Mouse (Mus musculus) liver, embryonic 11.5 days (tissue): ENCODE measurements around the gene Vps33b. TPM values are rescaled to one million over a fixed set of nuclear protein-coding genes. Genes with fewer than 3 reads are reported as not detected.

Source experiments
- ATAC-seq: fragments of 200-750 bp; cut with Nextera tagmentation; replicated peaks from 2 replicates; pipeline ENCODE4 v1.8.0; 2017; ENCODE audit warnings: moderate number of reproducible peaks, mild to moderate bottlenecking, moderate TSS enrichment, moderate library complexity; ENCODE audit not compliant: low FRiP score
- DNase-seq: peaks from one replicate; pipeline ENCODE4 v3.0.0-alpha.2; 2017; ENCODE audit warnings: low spot score
- H3K27ac ChIP-seq: fragments of 300-500 bp; sonication (generic); 2 replicates; pipeline ENCODE4 v1.5.1; 2014; ENCODE audit warnings: mild to moderate bottlenecking, low read depth, low read length, control low read depth
- H3K27me3 ChIP-seq: fragments of 300-500 bp; sonication (generic); replicated peaks from 2 replicates; pipeline ENCODE4 v1.6.1; 2014; ENCODE audit warnings: low read length, mixed read lengths; ENCODE audit not compliant: control insufficient read depth, insufficient read depth
- H3K36me3 ChIP-seq: fragments of 300-500 bp; sonication (generic); 2 replicates; pipeline ENCODE4 v1.6.1; 2014; ENCODE audit warnings: mild to moderate bottlenecking, low read length, moderate library complexity, mixed read lengths; ENCODE audit not compliant: control insufficient read depth, insufficient read depth
- H3K4me1 ChIP-seq: fragments of 300-500 bp; sonication (generic); replicated peaks from 2 replicates; pipeline ENCODE4 v1.6.1; 2014; ENCODE audit warnings: low read length, mixed read lengths; ENCODE audit not compliant: control insufficient read depth, insufficient read depth
- H3K4me2 ChIP-seq: fragments of 300-500 bp; sonication (generic); 2 replicates; pipeline ENCODE4 v1.6.1; 2014; ENCODE audit warnings: mild to moderate bottlenecking, control low read depth, moderate library complexity
- H3K4me3 ChIP-seq: fragments of 300-500 bp; sonication (generic); 2 replicates; pipeline ENCODE4 v1.5.1; 2014; ENCODE audit warnings: low read depth, low read length, control low read depth
- H3K9ac ChIP-seq: fragments of 300-500 bp; sonication (generic); 2 replicates; pipeline ENCODE4 v1.6.1; 2014; ENCODE audit warnings: low read depth, low read length, control low read depth
- H3K9me3 ChIP-seq: fragments of 300-500 bp; sonication (generic); 2 replicates; pipeline ENCODE4 v1.6.1; 2016; ENCODE audit warnings: low read length, inconsistent platforms, mixed read lengths; ENCODE audit not compliant: control insufficient read depth
- WGBS: fragments of 180-500 bp; shearing (Covaris S2); extraction: QIAGEN DNeasy Blood & Tissue Kit; methylation state at CpG from one replicate; pipeline ENCODE4 v1.1.7; 2014; 5-methylcytosine and 5-hydroxymethylcytosine counted together
- polyA plus RNA-seq: library from polyadenylated mRNA; unstranded; fragments of >200 nt; fragmentation: Nextera tagmentation; extraction: Ambion mirVana; gene quantifications from 2 replicates; pipeline ENCODE4 v1.2.1, GENCODE M21; 2014

Gene Vps33b
- polyA plus RNA-seq, 1 experiment from 2014 or later, result 24.4 TPM

- 90% methylated on average over 10 of the region's 10 CpGs for WGBS
- ATAC-seq, result no peak
- no peak overlapping the region for H3K27ac ChIP-seq
- H3K4me1 ChIP-seq, result peaks cover 4% of the 10 kb centered on the region
- peaks cover 15% of the 10 kb centered on the region for H3K36me3 ChIP-seq
- no peak for DNase-seq
- no peak overlapping the region for H3K9ac ChIP-seq
- H3K4me2 ChIP-seq, result no peak overlapping the region
- H3K27me3 ChIP-seq, result no peaks in the 10 kb centered on the region
- H3K9me3 ChIP-seq, result no peaks in the 10 kb centered on the region
- no peak overlapping the region for H3K4me3 ChIP-seq
Observed at GRCm38 (mm10) chr7:80238542-80238941, 30.9 kb upstream of the Vps33b start.

DNA sequence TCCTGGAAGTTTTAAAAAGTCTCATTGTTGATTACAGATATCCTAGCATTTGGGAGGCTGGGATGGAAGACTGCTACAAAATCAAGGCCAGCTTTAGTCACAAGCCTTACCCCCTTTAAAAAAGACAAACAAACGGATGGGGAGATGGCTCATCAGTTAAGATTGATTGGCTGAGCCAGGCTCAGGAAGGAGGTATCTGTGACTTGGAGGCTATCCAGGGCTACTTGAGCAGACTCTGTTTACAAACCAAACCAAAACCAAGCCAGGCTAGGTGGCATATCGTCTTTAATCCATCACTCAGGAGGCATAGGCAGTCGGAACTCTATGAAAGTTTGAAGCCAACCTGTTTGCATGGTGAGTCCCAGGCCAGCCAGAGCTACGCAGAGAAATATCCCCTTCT lies 27.8 kb upstream of the Vps33b start:
- H3K27ac ChIP-seq, result no peak overlapping the region
- H3K9ac ChIP-seq, result no peak overlapping the region
- peaks cover 15% of the 10 kb centered on the region for H3K36me3 ChIP-seq
- 84% methylated on average over 4 of the region's 4 CpGs for WGBS
- no peak for DNase-seq
- no peak overlapping the region for H3K4me2 ChIP-seq
- H3K4me1 ChIP-seq, result peaks cover 2% of the 10 kb centered on the region; the same call in 1 of the 2 replicates
- H3K9me3 ChIP-seq, result no peaks in the 10 kb centered on the region
- ATAC-seq, result no peak
- no peak overlapping the region for H3K4me3 ChIP-seq
- H3K27me3 ChIP-seq, result no peaks in the 10 kb centered on the region

- H3K9ac ChIP-seq, result no peak overlapping the region
- WGBS, result 93% methylated on average over 4 of the region's 4 CpGs
- DNase-seq (no peak), ATAC-seq (no peak)
- H3K4me3 ChIP-seq, result no peak overlapping the region
- H3K9me3 ChIP-seq, result no peaks in the 10 kb centered on the region
- no peak overlapping the region for H3K27ac ChIP-seq
- H3K36me3 ChIP-seq, result peaks cover 6% of the 10 kb centered on the region
- H3K27me3 ChIP-seq, result no peaks in the 10 kb centered on the region
- H3K4me2 ChIP-seq, result no peak overlapping the region
- peaks cover 7% of the 10 kb centered on the region for H3K4me1 ChIP-seq
Observed at GRCm38 (mm10) chr7:80244851-80245250, 24.6 kb upstream of the Vps33b start.

DNA sequence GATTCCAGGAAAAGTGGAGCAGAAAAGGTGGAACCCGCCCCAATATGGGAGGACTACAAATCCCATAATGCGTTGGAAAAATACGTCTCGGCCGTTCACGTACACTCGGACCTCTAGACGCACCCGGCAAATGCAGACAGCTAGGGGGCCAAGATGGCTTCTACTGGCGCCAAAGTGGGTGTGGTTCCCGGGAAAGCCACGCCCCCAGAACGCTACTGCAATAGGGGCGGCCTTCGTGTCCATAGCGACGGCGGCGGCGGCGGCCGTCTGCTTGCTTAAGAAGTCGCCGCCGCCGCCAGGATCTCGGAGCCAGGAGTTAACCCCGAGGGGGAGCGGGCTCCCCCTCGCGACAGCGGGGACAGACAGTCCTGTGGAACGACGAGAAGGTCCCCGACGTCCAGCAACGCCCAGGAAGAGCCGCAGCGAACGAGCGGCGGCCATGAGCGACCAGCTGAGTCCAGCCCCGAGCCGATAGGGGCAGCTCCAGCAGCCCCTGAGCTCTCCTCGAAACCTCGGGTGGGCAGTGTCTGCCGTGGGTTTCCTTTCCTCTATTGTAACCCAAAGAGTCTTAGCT lies 23.2 kb upstream of the Vps33b start, which contains the start of gene Ttll13:
Gene Ttll13, plus strand, starts transcription at position 229 of the 574 bp plus-strand sequence.
- H3K4me3 ChIP-seq, result peak within 1 kb of the TSS; percentile 64
- peak within 1 kb of the TSS; percentile 71 for H3K9ac ChIP-seq
- peak; percentile 98 for ATAC-seq
- no peaks in the 10 kb centered on the region for H3K9me3 ChIP-seq
- peak within 1 kb of the TSS; percentile 75 for H3K4me2 ChIP-seq
- no peaks in the 10 kb centered on the region for H3K27me3 ChIP-seq
- peak within 1 kb of the TSS; percentile 54 for H3K27ac ChIP-seq
- WGBS, result under 1% methylated on average over 48 of the region's 48 CpGs
- peak; percentile 96 for DNase-seq
- no peaks in the 10 kb centered on the region for H3K36me3 ChIP-seq
- peaks cover 7% of the 10 kb centered on the region for H3K4me1 ChIP-seq

GRCm38 (mm10) chr7:80246859-80247258 lies 22.6 kb upstream of the Vps33b start:
- peak overlapping the region; percentile 64 for H3K4me3 ChIP-seq
- no peak for ATAC-seq
- no peak for DNase-seq
- H3K9ac ChIP-seq, result peak overlapping the region; percentile 71; the same call in 1 of the 2 replicates
- H3K4me1 ChIP-seq, result peaks cover 7% of the 10 kb centered on the region
- WGBS, result 32% methylated on average over 7 of the region's 7 CpGs
- H3K27me3 ChIP-seq, result no peaks in the 10 kb centered on the region
- peak overlapping the region; percentile 75 for H3K4me2 ChIP-seq
- no peaks in the 10 kb centered on the region for H3K9me3 ChIP-seq
- no peaks in the 10 kb centered on the region for H3K36me3 ChIP-seq
- H3K27ac ChIP-seq, result 0 out of 2 replicates have a peak overlapping the region, but pooled peaks have one; percentile 21

DNA sequence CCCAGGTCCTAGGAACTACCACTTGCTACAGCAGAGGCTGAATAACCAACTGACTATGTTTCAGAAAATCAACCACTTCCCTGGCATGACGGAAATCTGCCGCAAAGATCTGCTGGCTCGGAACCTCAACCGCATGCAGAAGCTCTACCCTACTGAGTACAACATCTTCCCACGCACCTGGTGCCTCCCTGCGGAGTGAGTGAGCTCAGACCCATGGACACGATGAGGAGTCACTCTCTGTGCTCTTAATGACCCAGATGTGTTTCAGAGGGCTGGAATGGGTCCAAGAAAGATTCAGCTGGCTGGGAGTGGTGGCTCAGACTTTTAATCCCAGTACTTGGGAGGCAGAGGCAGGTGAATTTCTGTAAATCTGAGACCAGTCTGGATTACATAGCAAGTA lies 17.0 kb upstream of the Vps33b start:
- ATAC-seq, result no peak
- Histone ChIP-seq H3K4me2 (no peak overlapping the region), H3K4me1 (peaks cover 5% of the 10 kb centered on the region), H3K27me3 (no peaks in the 10 kb centered on the region), H3K36me3 (no peaks in the 10 kb centered on the region), H3K9me3 (no peaks in the 10 kb centered on the region), H3K9ac (no peak overlapping the region), H3K27ac (no peak overlapping the region), H3K4me3 (no peak overlapping the region)
- no peak for DNase-seq
- WGBS, result 82% methylated on average over 7 of the region's 7 CpGs

- Histone ChIP-seq H3K27me3 (no peaks in the 10 kb centered on the region), H3K9me3 (no peaks in the 10 kb centered on the region), H3K4me2 (no peak overlapping the region), H3K9ac (no peak overlapping the region), H3K4me3 (no peak overlapping the region), H3K36me3 (no peaks in the 10 kb centered on the region), H3K27ac (no peak overlapping the region), H3K4me1 (peaks cover 5% of the 10 kb centered on the region)
- no peak for ATAC-seq
- DNase-seq, result no peak
- whole genome bisulfite sequencing, result 56% methylated on average over 11 of the region's 11 CpGs
Observed at GRCm38 (mm10) chr7:80252886-80253285, 16.6 kb upstream of the Vps33b start.

GRCm38 (mm10) chr7:80255981-80256380 lies 13.5 kb upstream of the Vps33b start:
- no peak overlapping the region for H3K9ac ChIP-seq
- 0 out of 2 replicates have a peak, but pooled peaks cover 3% of the 10 kb centered on the region for H3K27me3 ChIP-seq
- no peaks in the 10 kb centered on the region for H3K36me3 ChIP-seq
- no peaks in the 10 kb centered on the region for H3K9me3 ChIP-seq
- ATAC-seq (no peak), DNase-seq (no peak)
- peaks cover 10% of the 10 kb centered on the region for H3K4me1 ChIP-seq
- WGBS, result 56% methylated on average over 2 of the region's 2 CpGs
- H3K4me3 ChIP-seq, result no peak overlapping the region
- no peak overlapping the region for H3K4me2 ChIP-seq
- no peak overlapping the region for H3K27ac ChIP-seq

DNA sequence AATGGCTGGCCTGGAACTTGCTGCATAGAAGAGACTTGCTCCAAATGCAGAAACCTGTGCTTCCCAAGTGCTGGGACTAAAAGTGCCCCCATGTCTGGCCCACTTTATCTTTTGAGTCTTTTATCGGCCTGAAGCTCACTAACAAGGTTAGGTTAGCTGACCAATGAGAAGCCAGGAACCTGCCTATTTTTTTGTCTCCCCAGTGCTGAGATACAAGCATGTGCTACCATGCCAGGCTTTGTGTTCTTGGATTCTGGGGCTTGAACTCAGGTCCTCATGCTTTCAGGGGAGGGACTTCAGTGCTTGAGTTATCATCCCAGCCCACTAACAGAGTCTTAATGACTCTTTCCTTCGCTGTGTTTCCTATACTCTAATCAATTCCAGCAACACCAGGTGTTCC lies 11.7 kb upstream of the Vps33b start:
- ATAC-seq (no peak), DNase-seq (no peak)
- H3K9ac ChIP-seq, result no peak overlapping the region
- peaks cover 16% of the 10 kb centered on the region for H3K4me1 ChIP-seq
- no peak overlapping the region for H3K27ac ChIP-seq
- no peak overlapping the region for H3K4me2 ChIP-seq
- WGBS, result 53% methylated on average over 2 of the region's 2 CpGs
- H3K9me3 ChIP-seq, result no peaks in the 10 kb centered on the region
- 0 out of 2 replicates have a peak, but pooled peaks cover 3% of the 10 kb centered on the region for H3K27me3 ChIP-seq
- H3K36me3 ChIP-seq, result no peaks in the 10 kb centered on the region
- H3K4me3 ChIP-seq, result no peak overlapping the region
